Mouse (Mus musculus): ENCODE data around the gene Vmn1r159. TPM values are rescaled to one million over a fixed set of nuclear protein-coding genes. Genes with fewer than 3 reads are reported as not detected.
"Not testable (repeated sequence)": the region's sequence is repeated elsewhere in the genome, so short reads cannot be mapped to it uniquely, and the experiment has no call there.

The Vmn1r159 gene
- not detected in 2 replicates for polyA plus RNA-seq (2015; fragmentation: Nextera tagmentation; extraction: Ambion mirVana)

DNA sequence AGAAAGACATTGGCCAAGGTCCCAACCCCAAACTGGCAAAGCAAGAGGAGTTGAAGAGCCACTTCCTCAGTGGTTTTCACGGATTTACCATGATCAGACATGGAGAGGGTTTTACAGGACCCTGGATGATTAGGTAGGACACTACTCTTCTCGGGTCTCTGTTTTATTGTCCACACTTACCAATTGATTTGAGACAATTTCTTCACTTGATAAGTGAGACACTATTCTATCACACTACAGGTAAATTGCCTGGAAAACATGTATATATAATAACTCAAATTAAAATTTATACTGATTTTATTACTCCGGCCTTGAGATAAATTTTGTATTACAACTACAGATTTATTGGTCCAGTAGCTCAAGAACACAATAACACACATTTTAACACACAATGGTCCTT lies at the start of gene Vmn1r159:
Vmn1r159 (minus strand) TSS at position 101 of the 400 bp plus-strand sequence.
- ATAC-seq; H3K27ac ChIP-seq (ENCODE audit: low read depth); DNase-seq; H3K4me1 ChIP-seq (ENCODE audit: insufficient read depth); H3K27me3 ChIP-seq (ENCODE audit: insufficient read depth, low read length); H3K9me3 ChIP-seq (ENCODE audit: low read length); H3K4me3 ChIP-seq (ENCODE audit: low read depth, low read length); H3K9ac ChIP-seq (replicated peaks); H3K4me2 ChIP-seq (ENCODE audit: low read depth, low read length); H3K36me3 ChIP-seq (replicated peaks; ENCODE audit: insufficient read depth, low read length): not testable (repeated sequence)
- WGBS (ENCODE audit: insufficient replicate concordance): 45% methylated on average over 2 of the region's 3 CpGs

DNA sequence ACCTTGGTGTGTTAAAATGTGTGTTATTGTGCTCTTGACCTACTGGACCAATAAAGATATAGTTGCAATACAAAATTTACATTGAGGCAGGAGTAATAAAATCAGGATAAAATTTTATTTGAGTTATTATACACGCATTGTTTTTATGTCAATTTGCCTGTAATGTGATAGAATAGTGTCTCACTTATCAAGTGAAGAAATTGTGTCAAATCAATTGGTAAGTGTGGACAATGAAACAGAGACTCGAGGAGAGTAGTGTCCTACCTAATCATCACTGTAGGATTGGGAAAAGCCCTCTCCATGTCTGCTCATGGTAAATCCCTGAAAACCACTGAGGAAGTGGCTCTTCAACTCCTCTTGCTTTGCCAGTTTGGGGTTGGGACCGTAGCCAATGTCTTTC lies 27.5 kb upstream of the Vmn1r159 start, which contains the start of gene Vmn1r160:
Vmn1r160 (plus strand) TSS at position 301 of the 400 bp plus-strand sequence.
- ATAC-seq: not testable (repeated sequence)

More for the DNA sequence above, 27.5 kb upstream of the Vmn1r159 start, which contains the start of gene Vmn1r160:
- not testable (repeated sequence) for H3K27ac ChIP-seq (ENCODE audit: low read depth); H3K27me3 ChIP-seq (ENCODE audit: insufficient read depth, low read length); H3K4me3 ChIP-seq (ENCODE audit: low read depth, low read length); H3K9ac ChIP-seq (replicated peaks); H3K4me2 ChIP-seq (ENCODE audit: low read depth, low read length); H3K9me3 ChIP-seq (ENCODE audit: low read length); H3K4me1 ChIP-seq (ENCODE audit: insufficient read depth); DNase-seq; H3K36me3 ChIP-seq (replicated peaks; ENCODE audit: insufficient read depth, low read length)
- 64% methylated on average over 1 of the region's 3 CpGs for WGBS (ENCODE audit: insufficient replicate concordance)

Other genes starting within 250 kb of the Vmn1r159 start
- not detected in 2 replicates for gene Vmn1r155, start 185.6 kb downstream of the Vmn1r159 start, polyA plus RNA-seq (2015; fragmentation: Nextera tagmentation; extraction: Ambion mirVana)
- not detected in 2 replicates for gene Gm8693, start 151.3 kb downstream of the Vmn1r159 start, polyA plus RNA-seq (2015; fragmentation: Nextera tagmentation; extraction: Ambion mirVana)
- gene Gm4567, start 123.9 kb downstream of the Vmn1r159 start, polyA plus RNA-seq (2015; fragmentation: Nextera tagmentation; extraction: Ambion mirVana): not detected in 2 replicates
- not detected in 2 replicates for gene Vmn1r157, start 81.9 kb downstream of the Vmn1r159 start, polyA plus RNA-seq (2015; fragmentation: Nextera tagmentation; extraction: Ambion mirVana)
- not detected in 2 replicates for gene Vmn1r158, start 52.8 kb downstream of the Vmn1r159 start, polyA plus RNA-seq (2015; fragmentation: Nextera tagmentation; extraction: Ambion mirVana)
- gene Vmn1r160, start 27.6 kb upstream of the Vmn1r159 start, polyA plus RNA-seq (2015; fragmentation: Nextera tagmentation; extraction: Ambion mirVana): not detected in 2 replicates
- not detected in 2 replicates for gene Gm4214, start 141.1 kb upstream of the Vmn1r159 start, polyA plus RNA-seq (2015; fragmentation: Nextera tagmentation; extraction: Ambion mirVana)
- gene Gm4216, start 176.3 kb upstream of the Vmn1r159 start, polyA plus RNA-seq (2015; fragmentation: Nextera tagmentation; extraction: Ambion mirVana): not detected in 2 replicates
- gene Vmn1r163, start 211.9 kb upstream of the Vmn1r159 start, polyA plus RNA-seq (2015; fragmentation: Nextera tagmentation; extraction: Ambion mirVana): not detected in 2 replicates
- not detected in 2 replicates for gene Gm8720, start 223.9 kb upstream of the Vmn1r159 start, polyA plus RNA-seq (2015; fragmentation: Nextera tagmentation; extraction: Ambion mirVana)

All from liver, postnatal 0 days (tissue).